ENCODE assay signal across 12 mouse cellular contexts in genomic region chr2:19300345-19301089, GRCm38 (mm10).
DNase-seq lines count a peak whose midpoint lies in the region; ATAC-seq and TF ChIP-seq lines count a peak whose summit lies in the region.
"Had no signal": no experiment of that assay in that cellular context is flagged by ENCODE, and none has a peak within 500 bp of the region (broad histone marks: within the 10 kb centered on the region; RNA-seq: fewer than 3 reads in every experiment).

No protein-coding gene starts in this region.

- H3K4me3 ChIP-seq in spleen, adult 2 months (ENCODE audit: extremely low read depth, insufficient read depth, insufficient read length): peak overlapping the region; percentile 43
- H3K4me3 ChIP-seq in bone marrow, adult 2 months (replicated peaks; ENCODE audit: control insufficient read depth, low read depth, low read length): peak overlapping the region; percentile 63
- H3K4me3 ChIP-seq in kidney, embryonic 15.5 days (replicated peaks): no peak overlapping the region
- H3K4me3 ChIP-seq: embryonic facial prominence, embryonic 13.5 days had no signal

- intact Hi-C loops in gastrocnemius, postnatal 14 days (cut with DNase I; ENCODE audit: low total_unique reads): no loop called here

- ATAC-seq in megakaryocyte-erythroid progenitor cell, adult 5-6 weeks (replicated peaks; ENCODE audit: low FRiP score, low TSS enrichment, poor library complexity, severe bottlenecking): 0 out of 2 replicates have a peak, but pooled peaks have one; percentile 37
- ATAC-seq in kidney, embryonic 15.5 days (replicated peaks; ENCODE audit: low FRiP score): no peak

- H3K27me3 ChIP-seq in spleen, adult 2 months (ENCODE audit: control insufficient read depth, insufficient read depth, low read length): no peaks in the 10 kb centered on the region
- H3K27me3 ChIP-seq in kidney, embryonic 15.5 days: no peaks in the 10 kb centered on the region
- H3K27me3 ChIP-seq: embryonic facial prominence, embryonic 13.5 days had no signal

- 19% methylated on average over 9 of the region's 9 CpGs for WGBS in spleen, adult 2 months
- WGBS in bone marrow, adult 2 months: 10% methylated on average over 9 of the region's 9 CpGs
- 80% methylated on average over 9 of the region's 9 CpGs for WGBS in kidney, embryonic 15.5 days

- H3K4me1 ChIP-seq in spleen, adult 2 months (ENCODE audit: control insufficient read depth, insufficient read depth, insufficient read length): peaks cover 5% of the 10 kb centered on the region; the same call in 1 of the 2 replicates
- peaks cover 3% of the 10 kb centered on the region; the same call in 1 of the 2 replicates for H3K4me1 ChIP-seq in bone marrow, adult 2 months (ENCODE audit: control insufficient read depth, insufficient read depth, low read length)
- H3K4me1 ChIP-seq in kidney, embryonic 15.5 days: 0 out of 2 replicates have a peak, but pooled peaks cover 2% of the 10 kb centered on the region
- H3K4me1 ChIP-seq: embryonic facial prominence, embryonic 13.5 days had no signal

- DNase-seq in spleen, adult 2 months (ENCODE audit: low read depth in 1 of 2, low spot score in 2 of 2): no peak
- DNase-seq in spleen, postnatal 10 days (ENCODE audit: low spot score in 2 of 2): no peak
- peak; percentile 47 for DNase-seq in thymus, postnatal 4 days
- no peak for DNase-seq in gastrocnemius, postnatal 14 days
- no peak for DNase-seq in cerebellum, adult 11 months
- DNase-seq: kidney, adult 9 months; right cerebral cortex, postnatal 4 days had no signal

- no peak for TF ChIP-seq POLR2A in spleen, adult 2 months (IDR thresholded peaks at IDR 0.05; ENCODE audit: low read depth, low read length)
- TF ChIP-seq POLR2A in bone marrow, adult 2 months (IDR thresholded peaks at IDR 0.05; ENCODE audit: borderline replicate concordance, control insufficient read depth, low read depth, low read length): no peak

- TF ChIP-seq CTCF in spleen, adult 2 months (IDR thresholded peaks at IDR 0.05; ENCODE audit: extremely low read depth, insufficient read depth, insufficient read length, insufficient replicate concordance): no peak
- TF ChIP-seq CTCF in bone marrow, adult 2 months (IDR thresholded peaks at IDR 0.05; ENCODE audit: control insufficient read depth, insufficient read depth, low read length): no peak

- no peaks in the 10 kb centered on the region for H3K36me3 ChIP-seq in spleen, adult 2 months (ENCODE audit: control insufficient read depth, insufficient read depth, low read length)
- no peaks in the 10 kb centered on the region for H3K36me3 ChIP-seq in kidney, embryonic 15.5 days
- H3K36me3 ChIP-seq: embryonic facial prominence, embryonic 13.5 days had no signal

- H3K27ac ChIP-seq in spleen, adult 2 months (ENCODE audit: insufficient read depth, low read length): peak overlapping the region; percentile 36
- peak overlapping the region; percentile 5; the same call in 1 of the 2 replicates for H3K27ac ChIP-seq in bone marrow, adult 2 months (ENCODE audit: control insufficient read depth, insufficient read depth, low read depth, low read length, poor library complexity)
- H3K27ac ChIP-seq in kidney, embryonic 15.5 days: no peak overlapping the region
- H3K27ac ChIP-seq: embryonic facial prominence, embryonic 13.5 days had no signal

- no peaks in the 10 kb centered on the region for H3K9me3 ChIP-seq in kidney, embryonic 15.5 days (replicated peaks)
- H3K9me3 ChIP-seq: embryonic facial prominence, embryonic 13.5 days had no signal

- H3K4me2 ChIP-seq in kidney, embryonic 15.5 days: no peak overlapping the region
- H3K4me2 ChIP-seq: embryonic facial prominence, embryonic 13.5 days had no signal

- no peak overlapping the region for H3K9ac ChIP-seq in kidney, embryonic 15.5 days
- H3K9ac ChIP-seq: embryonic facial prominence, embryonic 13.5 days; lung, embryonic 14.5 days had no signal
